Mouse (Mus musculus): Measurements from ENCODE around the gene Mdga1.

DNA sequence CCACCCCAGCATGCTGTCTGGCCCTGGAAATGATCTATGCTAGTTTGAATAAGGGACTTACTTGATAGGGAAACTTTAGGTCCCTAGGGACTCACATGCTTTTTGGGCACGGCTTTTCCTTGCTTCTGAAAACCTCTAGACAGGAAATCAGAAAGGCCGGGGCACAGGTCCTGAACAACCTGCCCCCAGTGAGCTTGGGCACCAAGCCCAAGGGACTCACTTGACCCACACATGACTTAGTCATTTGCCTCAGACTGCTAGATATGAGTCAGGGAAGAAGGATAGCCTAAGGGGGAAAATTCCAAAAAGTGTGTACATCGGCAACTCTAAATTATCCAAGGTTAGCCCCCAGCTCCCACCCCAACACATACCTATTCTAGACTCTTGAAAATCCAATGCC lies 24.1 kb upstream of the Mdga1 start:
- TF ChIP-seq CTCF (IDR thresholded peaks at IDR 0.05; ENCODE audit: control insufficient read depth, insufficient read depth, insufficient read length) (no peak), MYOG (IDR thresholded peaks at IDR 0.05; ENCODE audit: control insufficient read depth, extremely low read depth, insufficient read length) (no peak), USF1 (IDR thresholded peaks at IDR 0.05; ENCODE audit: low read depth) (no peak), MAX (IDR thresholded peaks at IDR 0.05) (no peak)
